Mouse (Mus musculus): ENCODE measurements around the gene 1110008P14Rik. TPM values are rescaled to one million over a fixed set of nuclear protein-coding genes. Genes with fewer than 3 reads are reported as not detected.

Gene 1110008P14Rik
- polyA plus RNA-seq, 1 experiment from 2014 or later: 89.4 TPM

- TF ChIP-seq CTCF (IDR thresholded peaks at IDR 0.05): no peak
- no peak for DNase-seq (ENCODE audit: low read depth, low spot score)
- H3K27me3 ChIP-seq: no peaks in the 10 kb centered on the region
- ChIA-PET POLR2A (interaction anchor here (1.0 kb wide), 1 partner anchor 31 kb away, joined by 4 read pairs; no protein-coding TSS in a partner anchor), CTCF (no interaction called here)
- in situ Hi-C loops (cut with MboI; ENCODE audit: low pct_unique_long_range_greater_than_20kb): loop anchor here (5.0 kb wide), 1 partner anchor 177 kb away; the partner anchor contains the start of genes Dpm2 and Pip5kl1
- no peak for ATAC-seq
These were observed 13.2 kb upstream of the 1110008P14Rik start for GRCm38 (mm10) chr2:32394973-32395372.

GRCm38 (mm10) chr2:32392063-32392462 lies 10.3 kb upstream of the 1110008P14Rik start:
- CTCF ChIA-PET: no interaction called here
- TF ChIP-seq CTCF (IDR thresholded peaks at IDR 0.05): no peak
- ATAC-seq: no peak
- in situ Hi-C loops (cut with MboI; ENCODE audit: low pct_unique_long_range_greater_than_20kb): no loop called here
- DNase-seq (ENCODE audit: low read depth, low spot score): no peak
- POLR2A ChIA-PET: no interaction called here
- no peaks in the 10 kb centered on the region for H3K27me3 ChIP-seq

GRCm38 (mm10) chr2:32390871-32391270 lies 9.1 kb upstream of the 1110008P14Rik start:
- CTCF ChIA-PET: no interaction called here

GRCm38 (mm10) chr2:32389157-32389556 lies 7.4 kb upstream of the 1110008P14Rik start:
- no peak for TF ChIP-seq CTCF (IDR thresholded peaks at IDR 0.05)
- ChIA-PET CTCF (no interaction called here), POLR2A (no interaction called here)
- no peaks in the 10 kb centered on the region for H3K27me3 ChIP-seq
- in situ Hi-C loops (cut with MboI; ENCODE audit: low pct_unique_long_range_greater_than_20kb): no loop called here
- ATAC-seq (no peak), DNase-seq (ENCODE audit: low read depth, low spot score) (no peak)

More at GRCm38 (mm10) chr2:32390871-32391270, 9.1 kb upstream of the 1110008P14Rik start:
- in situ Hi-C loops (cut with MboI; ENCODE audit: low pct_unique_long_range_greater_than_20kb): no loop called here
- POLR2A ChIA-PET: no interaction called here
- DNase-seq (ENCODE audit: low read depth, low spot score) (no peak), ATAC-seq (no peak)
- TF ChIP-seq CTCF (IDR thresholded peaks at IDR 0.05): no peak
- H3K27me3 ChIP-seq: no peaks in the 10 kb centered on the region

- no peaks in the 10 kb centered on the region for H3K27me3 ChIP-seq
- ChIA-PET POLR2A (no interaction called here), CTCF (no interaction called here)
- DNase-seq (ENCODE audit: low read depth, low spot score) (no peak), ATAC-seq (peak; percentile 10)
- in situ Hi-C loops (cut with MboI; ENCODE audit: low pct_unique_long_range_greater_than_20kb): no loop called here
- TF ChIP-seq CTCF (IDR thresholded peaks at IDR 0.05): no peak
These were observed 6.2 kb upstream of the 1110008P14Rik start, which contains the start of gene Lcn2 for GRCm38 (mm10) chr2:32387706-32388490. Gene Lcn2, minus strand, starts transcription at chr2:32388252.

GRCm38 (mm10) chr2:32382689-32383088 lies 951 bp upstream of the 1110008P14Rik start:
- ChIA-PET POLR2A (interaction anchor here (0.6 kb wide), 1 partner anchor 189 kb away, joined by 3 read pairs; no protein-coding TSS in a partner anchor), CTCF (interaction anchor here (2.5 kb wide), 1 partner anchor 22 kb away, joined by 8 read pairs; no protein-coding TSS in a partner anchor)
- no peak for TF ChIP-seq CTCF (IDR thresholded peaks at IDR 0.05)
- in situ Hi-C loops (cut with MboI; ENCODE audit: low pct_unique_long_range_greater_than_20kb): no loop called here
- no peaks in the 10 kb centered on the region for H3K27me3 ChIP-seq
- DNase-seq (ENCODE audit: low read depth, low spot score): no peak
- ATAC-seq: no peak

GRCm38 (mm10) chr2:32381141-32381774 lies 480 bp downstream of the 1110008P14Rik start:
- TF ChIP-seq CTCF (IDR thresholded peaks at IDR 0.05): no peak
- DNase-seq (ENCODE audit: low read depth, low spot score): no peak
- ChIA-PET POLR2A (interaction anchor here (0.6 kb wide), 1 partner anchor 190 kb away, joined by 3 read pairs; no protein-coding TSS in a partner anchor), CTCF (interaction anchor here (1.4 to 2.5 kb wide), 2 partner anchors 24 to 106 kb away, joined by 3 to 8 read pairs; no protein-coding TSS in a partner anchor)
- peak; percentile 17 for ATAC-seq
- in situ Hi-C loops (cut with MboI; ENCODE audit: low pct_unique_long_range_greater_than_20kb): no loop called here
- no peaks in the 10 kb centered on the region for H3K27me3 ChIP-seq

- POLR2A ChIA-PET: interaction anchor here (1.3 kb wide), 1 partner anchor 9 kb away, joined by 5 read pairs; no protein-coding TSS in a partner anchor
- DNase-seq (ENCODE audit: low read depth, low spot score) (no peak), ATAC-seq (no peak)
- no peaks in the 10 kb centered on the region for H3K27me3 ChIP-seq
- CTCF ChIA-PET: interaction anchor here (1.5 kb wide), 1 partner anchor 106 kb away, joined by 5 read pairs; no protein-coding TSS in a partner anchor
- in situ Hi-C loops (cut with MboI; ENCODE audit: low pct_unique_long_range_greater_than_20kb): no loop called here
- no peak for TF ChIP-seq CTCF (IDR thresholded peaks at IDR 0.05)
These were observed 1.7 kb downstream of the 1110008P14Rik start for GRCm38 (mm10) chr2:32380001-32380500.

GRCm38 (mm10) chr2:32376963-32377362 lies 4.8 kb downstream of the 1110008P14Rik start:
- in situ Hi-C loops (cut with MboI; ENCODE audit: low pct_unique_long_range_greater_than_20kb): no loop called here
- no peak for DNase-seq (ENCODE audit: low read depth, low spot score)
- no peak for ATAC-seq
- CTCF ChIA-PET: no interaction called here
- POLR2A ChIA-PET: no interaction called here
- H3K27me3 ChIP-seq: no peaks in the 10 kb centered on the region
- TF ChIP-seq CTCF (IDR thresholded peaks at IDR 0.05): no peak

- no peaks in the 10 kb centered on the region for H3K27me3 ChIP-seq
- ATAC-seq: no peak
- no peak for TF ChIP-seq CTCF (IDR thresholded peaks at IDR 0.05)
- no peak for DNase-seq (ENCODE audit: low read depth, low spot score)
- ChIA-PET CTCF (no interaction called here), POLR2A (no interaction called here)
- in situ Hi-C loops (cut with MboI; ENCODE audit: low pct_unique_long_range_greater_than_20kb): no loop called here
These were observed 6.3 kb downstream of the 1110008P14Rik start for GRCm38 (mm10) chr2:32375317-32375940.
